Mouse (Mus musculus): ENCODE data around the gene Anxa6. TPM values are rescaled to one million over a fixed set of nuclear protein-coding genes. Genes with fewer than 3 reads are reported as not detected.

The Anxa6 gene
- polyA plus RNA-seq, 1 experiment from 2014 or later, result 53.9 TPM

DNA sequence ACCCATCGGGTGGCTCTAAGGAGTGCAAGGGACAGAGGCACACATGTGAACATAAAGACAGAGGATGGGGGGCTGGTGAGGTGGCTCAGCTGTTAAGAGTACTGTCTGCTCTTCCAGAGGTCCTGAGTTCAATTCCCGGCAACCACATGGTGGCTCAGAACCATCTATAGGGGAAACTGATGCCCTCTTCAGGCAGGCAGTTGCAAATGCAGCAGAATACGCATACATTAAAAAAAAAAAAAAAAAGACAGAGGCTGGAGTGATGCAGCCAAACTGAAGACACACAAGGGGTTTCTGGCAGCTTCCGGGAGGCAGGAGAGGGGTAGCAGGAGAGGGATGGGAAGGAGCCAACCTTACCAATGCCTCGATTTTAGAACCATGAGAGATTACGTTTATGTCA lies 50.7 kb downstream of the Anxa6 start:
- 89% methylated on average over 6 of the region's 6 CpGs for WGBS
- H3K36me3 ChIP-seq, result peaks cover 9% of the 10 kb centered on the region
- no peaks in the 10 kb centered on the region for H3K4me1 ChIP-seq
- H3K9me3 ChIP-seq (replicated peaks), result no peaks in the 10 kb centered on the region
- H3K27ac ChIP-seq (replicated peaks), result no peak overlapping the region
- no peak overlapping the region for H3K4me3 ChIP-seq
- DNase-seq (ENCODE audit: low spot score), result no peak
- H3K27me3 ChIP-seq (ENCODE audit: low read depth, poor library complexity, severe bottlenecking), result no peaks in the 10 kb centered on the region

DNA sequence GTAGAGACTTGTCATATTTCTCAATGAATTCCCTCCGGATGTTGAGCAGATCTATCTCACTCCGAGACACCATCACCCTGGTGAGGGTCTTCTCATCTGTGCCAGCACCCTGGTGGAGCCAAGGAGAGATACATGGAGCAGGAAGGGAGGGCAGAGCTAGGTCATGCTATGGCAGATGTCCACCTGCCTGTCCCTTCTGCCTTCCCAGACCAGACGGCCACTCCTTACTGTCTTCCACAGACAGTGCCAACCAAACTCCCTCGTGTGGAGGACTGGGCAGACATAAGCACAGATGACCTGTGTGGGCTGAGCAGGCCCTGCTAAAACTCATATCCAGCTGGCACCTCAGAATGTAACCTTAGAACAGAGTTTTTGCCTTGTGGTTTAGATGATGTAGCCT lies 51.6 kb downstream of the Anxa6 start:
- DNase-seq (ENCODE audit: low spot score), result no peak
- Histone ChIP-seq H3K27me3 (ENCODE audit: low read depth, poor library complexity, severe bottlenecking) (no peaks in the 10 kb centered on the region), H3K9me3 (replicated peaks) (no peaks in the 10 kb centered on the region), H3K36me3 (peaks cover 9% of the 10 kb centered on the region), H3K4me3 (no peak overlapping the region), H3K27ac (replicated peaks) (no peak overlapping the region), H3K4me1 (no peaks in the 10 kb centered on the region)
- 93% methylated on average over 4 of the region's 4 CpGs for WGBS

DNA sequence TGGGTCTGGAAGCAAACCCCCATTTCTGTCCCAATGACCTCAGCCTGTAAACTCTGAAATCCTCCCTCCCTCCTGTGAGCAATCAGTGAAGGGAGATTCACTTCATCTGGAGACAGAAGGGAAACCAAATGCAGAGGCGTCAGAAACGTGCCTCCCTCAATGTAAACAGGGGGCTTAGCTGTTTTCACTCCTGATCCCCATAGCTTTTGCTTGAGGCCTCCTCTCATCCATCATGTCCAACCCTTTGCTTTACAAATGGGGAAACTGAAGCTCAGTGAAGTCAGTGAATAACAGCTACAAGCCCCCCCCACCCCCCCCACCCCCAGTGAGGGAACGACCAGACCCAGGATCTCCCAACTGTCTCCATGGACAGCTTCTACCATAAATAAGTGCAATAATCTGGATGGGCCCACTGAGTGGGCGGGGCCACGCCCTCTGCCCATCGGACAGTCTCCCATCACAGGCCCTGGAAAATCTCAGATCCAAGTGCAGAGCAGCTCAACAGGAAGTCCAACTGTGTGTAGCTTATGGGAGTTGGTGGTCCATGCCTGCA lies 55.8 kb downstream of the Anxa6 start:
- no peak for DNase-seq (ENCODE audit: low spot score)
- Histone ChIP-seq H3K4me3 (no peak overlapping the region), H3K27ac (replicated peaks) (no peak overlapping the region), H3K36me3 (peaks cover 9% of the 10 kb centered on the region), H3K9me3 (replicated peaks) (no peaks in the 10 kb centered on the region), H3K4me1 (peaks cover 7% of the 10 kb centered on the region), H3K27me3 (ENCODE audit: low read depth, poor library complexity, severe bottlenecking) (no peaks in the 10 kb centered on the region)
- WGBS, result 71% methylated on average over 6 of the region's 6 CpGs

DNA sequence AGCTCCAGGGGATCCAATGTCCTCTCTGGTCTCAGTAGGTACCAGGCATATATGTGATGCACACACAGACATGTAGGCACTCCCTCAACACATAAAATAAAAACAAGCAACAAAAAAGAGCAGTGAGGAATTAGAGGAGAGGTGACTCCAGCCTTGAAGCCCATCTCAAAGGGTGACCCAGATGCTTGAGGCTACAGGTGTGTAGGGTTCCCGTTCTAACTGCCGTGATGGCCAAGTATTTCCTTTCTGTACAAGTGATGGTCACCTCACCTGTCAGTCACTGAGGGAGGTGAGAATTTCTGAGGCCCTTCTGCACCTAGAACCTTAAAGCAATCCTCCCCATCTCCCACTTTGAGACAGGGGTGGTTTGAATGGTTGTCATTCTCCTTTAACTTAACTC lies 56.9 kb downstream of the Anxa6 start:
- H3K36me3 ChIP-seq, result peaks cover 5% of the 10 kb centered on the region; the same call in 1 of the 2 replicates
- H3K4me1 ChIP-seq, result peaks cover 7% of the 10 kb centered on the region
- no peak for DNase-seq (ENCODE audit: low spot score)
- H3K27ac ChIP-seq (replicated peaks), result no peak overlapping the region
- WGBS, result 97% methylated on average over 2 of the region's 2 CpGs
- H3K4me3 ChIP-seq, result no peak overlapping the region
- no peaks in the 10 kb centered on the region for H3K27me3 ChIP-seq (ENCODE audit: low read depth, poor library complexity, severe bottlenecking)
- H3K9me3 ChIP-seq (replicated peaks), result no peaks in the 10 kb centered on the region

DNA sequence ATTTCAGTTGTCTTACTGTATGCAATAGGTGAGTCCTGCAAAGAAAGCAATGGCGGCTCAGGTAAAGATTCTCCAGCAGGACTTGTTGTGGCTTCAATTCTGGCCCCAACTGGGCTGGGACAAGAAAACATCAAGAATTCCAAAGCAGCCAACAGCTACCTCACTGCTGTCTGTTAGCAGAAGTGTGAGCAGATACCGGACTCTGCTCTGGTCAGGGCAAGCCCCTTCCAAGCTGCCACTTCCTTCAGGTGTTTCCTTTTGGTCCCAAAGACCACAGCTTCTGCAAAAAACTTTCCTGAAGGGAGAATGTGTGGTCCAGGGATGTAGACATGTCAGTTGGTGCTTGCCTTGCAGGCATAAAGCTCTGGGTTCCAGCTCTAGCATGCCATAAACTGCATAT lies 57.5 kb downstream of the Anxa6 start:
- H3K9me3 ChIP-seq (replicated peaks), result no peaks in the 10 kb centered on the region
- H3K27ac ChIP-seq (replicated peaks), result no peak overlapping the region
- H3K27me3 ChIP-seq (ENCODE audit: low read depth, poor library complexity, severe bottlenecking), result no peaks in the 10 kb centered on the region
- WGBS, result 99% methylated on average over 2 of the region's 2 CpGs
- no peak for DNase-seq (ENCODE audit: low spot score)
- H3K4me1 ChIP-seq, result peaks cover 7% of the 10 kb centered on the region
- peaks cover 3% of the 10 kb centered on the region; the same call in 1 of the 2 replicates for H3K36me3 ChIP-seq
- H3K4me3 ChIP-seq, result no peak overlapping the region

DNA sequence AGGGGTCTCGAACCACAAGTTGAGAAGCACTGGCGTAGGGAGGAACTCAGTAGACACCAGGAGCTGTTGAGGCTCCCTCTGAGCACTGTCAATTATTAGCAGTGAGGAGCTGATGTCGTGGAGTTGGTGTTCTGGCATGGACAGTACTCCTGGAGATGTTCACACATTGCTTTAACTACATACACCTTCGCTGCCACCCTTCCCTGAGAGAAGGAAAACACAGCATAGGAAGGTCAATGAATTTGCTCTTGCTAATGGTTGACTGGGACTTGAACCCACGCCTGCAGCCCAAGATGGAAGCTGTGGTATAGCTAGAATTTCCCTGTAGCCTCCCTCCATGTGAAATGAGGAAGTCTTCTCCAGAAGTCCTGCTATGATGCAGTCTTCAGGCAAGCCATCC lies 57.9 kb downstream of the Anxa6 start:
- Histone ChIP-seq H3K9me3 (replicated peaks) (no peaks in the 10 kb centered on the region), H3K4me1 (peaks cover 7% of the 10 kb centered on the region), H3K4me3 (no peak overlapping the region), H3K27me3 (ENCODE audit: low read depth, poor library complexity, severe bottlenecking) (no peaks in the 10 kb centered on the region), H3K36me3 (peaks cover 3% of the 10 kb centered on the region; the same call in 1 of the 2 replicates), H3K27ac (replicated peaks) (no peak overlapping the region)
- 89% methylated on average over 5 of the region's 5 CpGs for WGBS
- no peak for DNase-seq (ENCODE audit: low spot score)

DNA sequence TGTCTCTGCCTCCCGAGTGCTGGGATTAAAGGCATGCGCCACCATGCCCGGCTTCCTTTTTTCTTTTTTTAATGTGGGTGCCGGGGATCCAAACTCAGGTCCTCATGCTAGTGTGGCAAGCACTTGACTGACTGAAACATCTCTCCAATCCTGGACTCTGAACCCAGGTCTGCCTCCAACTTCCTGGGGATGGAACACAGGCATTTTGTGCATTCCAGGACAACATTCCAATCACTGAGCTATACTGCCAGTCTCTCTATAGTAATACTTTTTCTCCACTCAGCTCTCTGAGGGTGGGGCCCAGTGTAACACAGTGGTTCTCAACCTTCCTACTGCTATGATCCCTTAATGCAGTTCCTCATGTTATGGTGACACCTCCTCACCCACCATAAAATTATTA lies 58.6 kb downstream of the Anxa6 start:
- Histone ChIP-seq H3K4me1 (peaks cover 7% of the 10 kb centered on the region), H3K27ac (replicated peaks) (no peak overlapping the region), H3K9me3 (replicated peaks) (no peaks in the 10 kb centered on the region), H3K36me3 (peaks cover 3% of the 10 kb centered on the region; the same call in 1 of the 2 replicates), H3K27me3 (ENCODE audit: low read depth, poor library complexity, severe bottlenecking) (no peaks in the 10 kb centered on the region), H3K4me3 (no peak overlapping the region)
- no peak for DNase-seq (ENCODE audit: low spot score)
- WGBS, result 96% methylated on average over 4 of the region's 4 CpGs

DNA sequence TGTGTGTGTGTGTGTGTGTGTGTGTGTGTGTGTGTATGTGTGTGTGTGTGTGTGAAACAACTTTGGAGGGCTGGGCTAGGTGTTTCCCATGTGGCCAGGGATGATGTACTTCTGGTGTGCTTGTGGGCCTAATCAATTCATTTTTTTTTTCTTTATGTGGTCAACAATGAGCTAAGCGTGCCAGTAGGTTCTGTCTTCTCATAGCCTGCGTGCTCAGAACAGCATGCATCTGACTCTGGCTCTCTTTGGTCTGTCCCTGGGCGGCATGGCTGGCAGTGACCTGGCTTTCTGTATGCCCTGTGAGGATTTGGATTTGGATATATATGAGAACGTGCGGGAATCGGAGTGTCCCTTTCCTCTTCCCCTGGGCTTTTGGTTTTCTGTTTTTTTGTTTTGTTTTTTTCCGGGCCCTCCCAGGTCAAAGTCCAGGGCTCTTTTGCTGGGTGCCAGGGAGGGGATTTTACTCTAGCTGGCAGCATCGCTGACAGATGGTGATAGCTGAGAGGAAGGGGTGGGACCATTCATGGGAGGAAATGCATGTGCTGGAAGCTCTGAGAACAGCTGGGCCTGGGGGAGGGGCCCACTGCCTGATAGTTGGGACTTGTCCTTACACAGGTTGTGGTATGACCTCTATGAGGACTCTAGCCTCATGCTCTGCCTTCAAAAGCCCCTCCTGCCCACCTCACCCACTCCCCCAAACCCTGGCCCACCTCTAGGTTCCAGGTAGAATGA lies 59.6 kb downstream of the Anxa6 start:
- 72% methylated on average over 8 of the region's 8 CpGs for WGBS
- no peaks in the 10 kb centered on the region for H3K9me3 ChIP-seq (replicated peaks)
- peaks cover 7% of the 10 kb centered on the region for H3K4me1 ChIP-seq
- H3K4me3 ChIP-seq, result no peak overlapping the region
- DNase-seq (ENCODE audit: low spot score), result no peak
- 0 out of 2 replicates have a peak overlapping the region, but pooled peaks have one; percentile 20 for H3K27ac ChIP-seq (replicated peaks)
- no peaks in the 10 kb centered on the region for H3K27me3 ChIP-seq (ENCODE audit: low read depth, poor library complexity, severe bottlenecking)
- H3K36me3 ChIP-seq, result no peaks in the 10 kb centered on the region

DNA sequence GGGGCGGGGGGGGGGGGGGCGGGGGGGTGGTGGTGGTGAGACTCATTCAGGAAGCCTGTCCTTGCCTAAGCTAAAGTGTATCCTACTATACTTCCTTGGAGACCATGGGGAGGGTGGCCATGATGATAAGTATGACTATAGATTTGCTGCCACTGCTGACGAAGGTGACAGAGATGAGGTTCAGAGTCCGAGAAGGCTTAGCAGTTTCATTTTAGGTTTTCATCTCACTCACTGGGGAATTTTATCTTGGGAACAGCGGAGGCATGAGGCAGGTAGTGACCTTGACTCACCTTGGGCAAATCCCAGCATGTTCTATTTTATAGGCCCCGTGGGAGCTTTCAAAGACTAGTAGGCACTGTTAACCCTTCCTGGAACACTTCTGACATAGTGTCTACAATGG lies 60.5 kb downstream of the Anxa6 start:
- H3K9me3 ChIP-seq (replicated peaks), result no peaks in the 10 kb centered on the region
- WGBS, result 69% methylated on average over 6 of the region's 6 CpGs
- no peak for DNase-seq (ENCODE audit: low spot score)
- H3K36me3 ChIP-seq, result no peaks in the 10 kb centered on the region
- H3K4me1 ChIP-seq, result peaks cover 7% of the 10 kb centered on the region
- no peak overlapping the region for H3K27ac ChIP-seq (replicated peaks)
- H3K27me3 ChIP-seq (ENCODE audit: low read depth, poor library complexity, severe bottlenecking), result no peaks in the 10 kb centered on the region
- no peak overlapping the region for H3K4me3 ChIP-seq

DNA sequence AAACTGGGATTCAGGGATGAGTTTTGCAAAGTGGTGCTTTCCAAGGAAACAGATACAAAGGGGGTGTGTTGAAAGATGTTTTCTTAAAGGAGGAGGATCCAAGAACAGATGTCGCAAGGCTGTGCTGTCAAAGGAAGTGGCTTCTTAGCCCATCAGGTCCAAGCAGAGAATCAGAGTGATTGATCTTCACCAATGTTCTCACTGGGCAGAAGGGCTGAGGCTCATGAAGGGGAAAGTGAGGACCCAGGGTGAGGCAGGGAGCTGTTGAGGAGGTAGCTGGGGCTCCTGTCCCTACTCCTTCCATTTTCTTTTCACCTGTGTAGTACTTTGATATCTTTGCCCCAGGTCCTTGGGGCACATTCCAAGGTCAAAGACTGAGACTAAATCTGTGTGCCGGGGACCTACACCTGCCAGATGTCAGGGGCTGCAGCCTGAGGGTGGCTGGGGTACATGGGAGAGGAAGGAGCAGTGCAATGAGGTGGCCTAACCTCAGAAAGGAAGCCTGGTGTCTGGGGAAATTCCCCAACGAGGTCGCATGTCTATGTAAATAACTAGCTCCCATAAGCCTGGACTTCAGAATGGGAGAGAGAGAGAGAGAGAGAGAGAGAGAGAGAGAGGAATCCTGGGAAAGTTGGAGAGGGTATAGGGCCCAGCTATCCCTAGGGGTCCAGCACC lies 61.1 kb downstream of the Anxa6 start:
- Histone ChIP-seq H3K36me3 (no peaks in the 10 kb centered on the region), H3K4me1 (peaks cover 7% of the 10 kb centered on the region), H3K4me3 (no peak overlapping the region), H3K27me3 (ENCODE audit: low read depth, poor library complexity, severe bottlenecking) (no peaks in the 10 kb centered on the region), H3K27ac (replicated peaks) (0 out of 2 replicates have a peak overlapping the region, but pooled peaks have one; percentile 17), H3K9me3 (replicated peaks) (no peaks in the 10 kb centered on the region)
- 56% methylated on average over 4 of the region's 4 CpGs for WGBS
- DNase-seq (ENCODE audit: low spot score), result no peak

DNA sequence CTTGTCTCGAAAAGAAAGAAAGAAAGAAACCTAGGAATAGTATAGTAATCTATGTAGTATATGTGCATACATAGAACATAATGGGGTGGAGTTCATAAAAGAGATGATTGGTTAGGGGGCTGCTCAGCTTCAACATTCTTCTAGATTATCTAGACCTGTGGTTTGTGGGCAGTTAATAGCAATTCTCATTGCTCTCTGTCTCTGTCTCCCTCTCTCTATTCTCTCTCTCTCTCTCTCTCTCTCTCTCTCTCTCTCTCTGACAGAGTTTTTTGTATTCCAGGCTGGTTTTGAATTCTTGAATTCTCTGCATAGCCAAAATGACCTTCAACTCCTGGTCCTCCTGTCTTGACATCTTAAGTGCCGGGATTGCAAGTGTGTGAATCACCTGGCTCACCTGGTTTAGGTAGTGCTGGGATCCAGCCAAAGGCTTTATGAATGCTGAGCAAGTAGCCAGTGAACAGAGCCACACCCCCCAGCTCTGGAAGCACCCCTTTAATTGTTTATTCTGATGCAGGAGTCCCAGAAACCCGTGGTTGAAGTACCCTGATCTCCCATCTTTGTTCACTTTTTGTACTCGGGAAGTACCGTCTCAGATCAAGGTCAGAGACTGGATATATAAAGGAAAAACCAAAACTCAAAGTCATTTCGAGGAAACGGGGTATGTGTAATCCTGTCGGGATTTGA lies 61.7 kb downstream of the Anxa6 start:
- no peak for DNase-seq (ENCODE audit: low spot score)
- no peak overlapping the region for H3K4me3 ChIP-seq
- H3K9me3 ChIP-seq (replicated peaks), result no peaks in the 10 kb centered on the region
- H3K27ac ChIP-seq (replicated peaks), result no peak overlapping the region
- no peaks in the 10 kb centered on the region for H3K36me3 ChIP-seq
- no peaks in the 10 kb centered on the region for H3K27me3 ChIP-seq (ENCODE audit: low read depth, poor library complexity, severe bottlenecking)
- WGBS, result 81% methylated on average over 8 of the region's 8 CpGs
- H3K4me1 ChIP-seq, result peaks cover 7% of the 10 kb centered on the region

DNA sequence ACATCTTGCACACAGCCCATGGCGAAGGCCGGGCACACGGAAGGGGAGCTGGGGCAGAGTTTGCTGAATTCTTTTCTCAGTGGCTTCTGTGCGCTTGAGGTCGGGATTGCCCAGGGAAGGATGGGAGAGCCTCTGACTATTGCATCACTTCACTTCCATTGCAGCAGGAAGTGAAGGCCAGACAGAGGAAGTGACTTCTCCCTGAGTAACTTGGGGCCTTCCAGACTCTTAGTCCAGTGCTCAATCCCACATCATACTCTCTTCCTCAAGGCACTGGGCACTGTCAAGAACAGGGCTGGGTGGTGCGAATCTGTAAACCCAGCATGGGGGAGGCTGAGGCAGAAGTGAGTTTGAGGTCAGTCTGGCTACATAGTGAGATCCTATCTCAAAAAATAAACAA lies 68.0 kb downstream of the Anxa6 start:
- Histone ChIP-seq H3K4me1 (peaks cover 8% of the 10 kb centered on the region; the same call in 1 of the 2 replicates), H3K4me3 (no peak overlapping the region), H3K9me3 (replicated peaks) (no peaks in the 10 kb centered on the region), H3K27ac (replicated peaks) (no peak overlapping the region), H3K27me3 (ENCODE audit: low read depth, poor library complexity, severe bottlenecking) (no peaks in the 10 kb centered on the region), H3K36me3 (no peaks in the 10 kb centered on the region)
- no peak for DNase-seq (ENCODE audit: low spot score)
- 92% methylated on average over 6 of the region's 6 CpGs for WGBS
